Mouse (Mus musculus): ENCODE data around the gene Rras. TPM values are rescaled to one million over a fixed set of nuclear protein-coding genes. Genes with fewer than 3 reads are reported as not detected.
"Not testable (repeated sequence)": the region's sequence is repeated elsewhere in the genome, so short reads cannot be mapped to it uniquely, and the experiment has no call there.

Rras gene
- polyA plus RNA-seq, 1 experiment from 2014 or later, result 44.9 TPM

GRCm38 (mm10) chr7:45015957-45016612 is 1.7 kb upstream of the Rras start, which contains the start of gene Scaf1:
Gene Scaf1 (minus strand): TSS chr7:45016363.
- under 1% methylated on average over 69 of the region's 69 CpGs for WGBS
- peak within 1 kb of the TSS; percentile 96 for H3K27ac ChIP-seq
- H3K9ac ChIP-seq, result peak within 1 kb of the TSS; percentile 91
- peaks cover 30% of the 10 kb centered on the region for H3K36me3 ChIP-seq
- peaks cover 35% of the 10 kb centered on the region for H3K4me1 ChIP-seq
- H3K4me3 ChIP-seq, result peak within 1 kb of the TSS; percentile 94
- no peaks in the 10 kb centered on the region for H3K27me3 ChIP-seq
- H3K4me2 ChIP-seq, result peak within 1 kb of the TSS; percentile 86
- no peaks in the 10 kb centered on the region for H3K9me3 ChIP-seq
- ATAC-seq (ENCODE audit: insufficient number of reproducible peaks, low FRiP score, low TSS enrichment, low read depth), result peak; percentile 90

GRCm38 (mm10) chr7:45016761-45017160 is 1.0 kb upstream of the Rras start:
- Histone ChIP-seq H3K9me3 (no peaks in the 10 kb centered on the region), H3K36me3 (peaks cover 27% of the 10 kb centered on the region), H3K27me3 (no peaks in the 10 kb centered on the region), H3K27ac (peak overlapping the region; percentile 96), H3K4me3 (peak overlapping the region; percentile 94), H3K4me1 (peaks cover 35% of the 10 kb centered on the region), H3K4me2 (peak overlapping the region; percentile 86), H3K9ac (peak overlapping the region; percentile 10; the same call in 1 of the 2 replicates)
- no peak for ATAC-seq (ENCODE audit: insufficient number of reproducible peaks, low FRiP score, low TSS enrichment, low read depth)
- WGBS, result under 1% methylated on average over 4 of the region's 4 CpGs

- no peaks in the 10 kb centered on the region for H3K9me3 ChIP-seq
- H3K4me2 ChIP-seq, result peak overlapping the region; percentile 86
- peak overlapping the region; percentile 94 for H3K4me3 ChIP-seq
- peak overlapping the region; percentile 96 for H3K27ac ChIP-seq
- peaks cover 28% of the 10 kb centered on the region for H3K4me1 ChIP-seq
- no peaks in the 10 kb centered on the region for H3K27me3 ChIP-seq
- 29% methylated on average over 8 of the region's 8 CpGs for WGBS
- no peak overlapping the region for H3K9ac ChIP-seq
- H3K36me3 ChIP-seq, result peaks cover 5% of the 10 kb centered on the region; the same call in 1 of the 2 replicates
- ATAC-seq (ENCODE audit: insufficient number of reproducible peaks, low FRiP score, low TSS enrichment, low read depth), result no peak
These were observed 1.3 kb downstream of the Rras start for GRCm38 (mm10) chr7:45019031-45019571.

- Histone ChIP-seq H3K36me3 (peaks cover 4% of the 10 kb centered on the region; the same call in 1 of the 2 replicates), H3K4me1 (peaks cover 18% of the 10 kb centered on the region), H3K4me2 (no peak overlapping the region), H3K4me3 (no peak overlapping the region), H3K27me3 (no peaks in the 10 kb centered on the region), H3K9ac (no peak overlapping the region), H3K27ac (no peak overlapping the region), H3K9me3 (no peaks in the 10 kb centered on the region)
- 64% methylated on average over 9 of the region's 9 CpGs for WGBS
- ATAC-seq (ENCODE audit: insufficient number of reproducible peaks, low FRiP score, low TSS enrichment, low read depth), result no peak
These were observed 2.5 kb downstream of the Rras start for GRCm38 (mm10) chr7:45020225-45020624.

- H3K27ac ChIP-seq; H3K4me2 ChIP-seq; ATAC-seq (ENCODE audit: insufficient number of reproducible peaks, low FRiP score, low TSS enrichment, low read depth); H3K9me3 ChIP-seq; H3K4me3 ChIP-seq; H3K27me3 ChIP-seq; H3K9ac ChIP-seq: not testable (repeated sequence)
- peaks cover 25% of the 10 kb centered on the region for H3K36me3 ChIP-seq
- H3K4me1 ChIP-seq, result peaks cover 18% of the 10 kb centered on the region
- WGBS, result 81% methylated on average over 5 of the region's 5 CpGs
These were observed 6.0 kb downstream of the Rras start for GRCm38 (mm10) chr7:45023711-45024110.

- no peak overlapping the region for H3K4me2 ChIP-seq
- H3K9me3 ChIP-seq, result no peaks in the 10 kb centered on the region
- H3K36me3 ChIP-seq, result peaks cover 32% of the 10 kb centered on the region
- no peak overlapping the region for H3K9ac ChIP-seq
- H3K4me3 ChIP-seq, result no peak overlapping the region
- peaks cover 9% of the 10 kb centered on the region; the same call in 1 of the 2 replicates for H3K4me1 ChIP-seq
- H3K27me3 ChIP-seq, result no peaks in the 10 kb centered on the region
- ATAC-seq (ENCODE audit: insufficient number of reproducible peaks, low FRiP score, low TSS enrichment, low read depth), result no peak
- WGBS, result 82% methylated on average over 15 of the region's 15 CpGs
- H3K27ac ChIP-seq, result no peak overlapping the region
These were observed 6.8 kb downstream of the Rras start for GRCm38 (mm10) chr7:45024281-45025248.

- H3K27me3 ChIP-seq, result no peaks in the 10 kb centered on the region
- peaks cover 44% of the 10 kb centered on the region for H3K36me3 ChIP-seq
- H3K9ac ChIP-seq, result no peak overlapping the region
- no peak overlapping the region for H3K4me3 ChIP-seq
- H3K4me1 ChIP-seq, result 0 out of 2 replicates have a peak, but pooled peaks cover 8% of the 10 kb centered on the region
- ATAC-seq (ENCODE audit: insufficient number of reproducible peaks, low FRiP score, low TSS enrichment, low read depth), result no peak
- 66% methylated on average over 8 of the region's 8 CpGs for WGBS
- peak overlapping the region; percentile 19 for H3K27ac ChIP-seq
- H3K4me2 ChIP-seq, result no peak overlapping the region
- no peaks in the 10 kb centered on the region for H3K9me3 ChIP-seq
These were observed 8.0 kb downstream of the Rras start for GRCm38 (mm10) chr7:45025601-45026220.

- Histone ChIP-seq H3K4me1 (0 out of 2 replicates have a peak, but pooled peaks cover 8% of the 10 kb centered on the region), H3K27ac (no peak overlapping the region; the same call in 1 of the 2 replicates), H3K4me2 (no peak overlapping the region), H3K9me3 (no peaks in the 10 kb centered on the region), H3K27me3 (no peaks in the 10 kb centered on the region), H3K4me3 (no peak overlapping the region), H3K9ac (no peak overlapping the region), H3K36me3 (peaks cover 48% of the 10 kb centered on the region)
- no peak for ATAC-seq (ENCODE audit: insufficient number of reproducible peaks, low FRiP score, low TSS enrichment, low read depth)
- WGBS, result 61% methylated on average over 2 of the region's 2 CpGs
These were observed 8.5 kb downstream of the Rras start for GRCm38 (mm10) chr7:45026256-45026655.

GRCm38 (mm10) chr7:45027761-45028160 is 10.0 kb downstream of the Rras start:
- 96% methylated on average over 9 of the region's 9 CpGs for WGBS
- H3K36me3 ChIP-seq, result peaks cover 60% of the 10 kb centered on the region

GRCm38 (mm10) chr7:45028351-45028750 is 10.6 kb downstream of the Rras start:
- Histone ChIP-seq H3K9me3 (no peaks in the 10 kb centered on the region), H3K27me3 (no peaks in the 10 kb centered on the region), H3K9ac (no peak overlapping the region), H3K4me2 (no peak overlapping the region), H3K27ac (no peak overlapping the region), H3K4me3 (no peak overlapping the region), H3K36me3 (peaks cover 66% of the 10 kb centered on the region), H3K4me1 (0 out of 2 replicates have a peak, but pooled peaks cover 8% of the 10 kb centered on the region)
- WGBS, result 92% methylated on average over 11 of the region's 11 CpGs
- ATAC-seq (ENCODE audit: insufficient number of reproducible peaks, low FRiP score, low TSS enrichment, low read depth), result no peak

More at GRCm38 (mm10) chr7:45027761-45028160, 10.0 kb downstream of the Rras start:
- Histone ChIP-seq H3K27me3 (no peaks in the 10 kb centered on the region), H3K4me3 (no peak overlapping the region), H3K9me3 (no peaks in the 10 kb centered on the region), H3K9ac (no peak overlapping the region), H3K4me1 (0 out of 2 replicates have a peak, but pooled peaks cover 8% of the 10 kb centered on the region), H3K27ac (no peak overlapping the region), H3K4me2 (no peak overlapping the region)
- no peak for ATAC-seq (ENCODE audit: insufficient number of reproducible peaks, low FRiP score, low TSS enrichment, low read depth)

- H3K9me3 ChIP-seq, result no peaks in the 10 kb centered on the region
- no peak for ATAC-seq (ENCODE audit: insufficient number of reproducible peaks, low FRiP score, low TSS enrichment, low read depth)
- H3K27me3 ChIP-seq, result no peaks in the 10 kb centered on the region
- 0 out of 2 replicates have a peak, but pooled peaks cover 8% of the 10 kb centered on the region for H3K4me1 ChIP-seq
- H3K4me3 ChIP-seq, result no peak overlapping the region
- H3K27ac ChIP-seq, result no peak overlapping the region
- WGBS, result 94% methylated on average over 6 of the region's 6 CpGs
- no peak overlapping the region for H3K9ac ChIP-seq
- peaks cover 83% of the 10 kb centered on the region for H3K36me3 ChIP-seq
- H3K4me2 ChIP-seq, result no peak overlapping the region
These were observed 12.2 kb downstream of the Rras start for GRCm38 (mm10) chr7:45029995-45030394.
